Mouse (Mus musculus) bone marrow macrophage, adult 2 months (primary cell): ENCODE data around the gene Trim28.

Experiments used
- CTCF ChIP-seq: IDR thresholded peaks from 2 replicates; pipeline ENCODE4 v1.5.1; 2012; ENCODE audit warnings: low read depth, mild to moderate bottlenecking, low read length, moderate library complexity
- POLR2A ChIP-seq: IDR thresholded peaks from 2 replicates; pipeline ENCODE4 v1.6.1; 2012; ENCODE audit warnings: mild to moderate bottlenecking, low read depth, low read length, borderline replicate concordance

- no peak for TF ChIP-seq POLR2A
- no peak for TF ChIP-seq CTCF
These were observed 54.1 kb downstream of the Trim28 start for GRCm38 (mm10) chr7:13053001-13053400.
